Mouse (Mus musculus) stomach, postnatal 0 days (tissue): Measurements from ENCODE around the gene Sdsl. TPM values are rescaled to one million over a fixed set of nuclear protein-coding genes. Genes with fewer than 3 reads are reported as not detected.

Experiments used
- ATAC-seq: fragments of 200-750 bp; cut with Nextera tagmentation; 2 replicates; pipeline ENCODE4 v1.8.0; 2017; ENCODE audit not compliant: low FRiP score, low TSS enrichment
- DNase-seq: peaks from one replicate; pipeline ENCODE4 v3.0.0-alpha.2; 2016; ENCODE audit warnings: low spot score
- H3K27ac ChIP-seq: fragments of 300-500 bp; sonication (generic); replicated peaks from 2 replicates; pipeline ENCODE4 v1.5.1; 2014; ENCODE audit warnings: mild to moderate bottlenecking, control low read depth
- H3K27me3 ChIP-seq: fragments of 300-500 bp; sonication (generic); 2 replicates; pipeline ENCODE4 v1.6.1; 2014; ENCODE audit warnings: low read length; ENCODE audit not compliant: control insufficient read depth, insufficient read depth
- H3K36me3 ChIP-seq: fragments of 300-500 bp; sonication (generic); 2 replicates; pipeline ENCODE4 v1.6.1; 2014; ENCODE audit warnings: low read length, mixed read lengths; ENCODE audit not compliant: control insufficient read depth, insufficient read depth
- H3K4me1 ChIP-seq: fragments of 300-500 bp; sonication (generic); replicated peaks from 2 replicates; pipeline ENCODE4 v1.6.1; 2014; ENCODE audit warnings: antibody characterized with exemption; ENCODE audit not compliant: control insufficient read depth, insufficient read depth
- H3K4me2 ChIP-seq: fragments of 300-500 bp; sonication (generic); replicated peaks from 2 replicates; pipeline ENCODE4 v1.6.1; 2014; ENCODE audit warnings: low read depth, mild to moderate bottlenecking, control low read depth, moderate library complexity
- H3K4me3 ChIP-seq: fragments of 300-500 bp; sonication (generic); 2 replicates; pipeline ENCODE4 v1.5.1; 2014; ENCODE audit warnings: low read depth, low read length, control low read depth
- H3K9ac ChIP-seq: fragments of 300-500 bp; sonication (generic); 2 replicates; pipeline ENCODE4 v1.6.1; 2014; ENCODE audit warnings: mild to moderate bottlenecking, low read length, control low read depth, mixed read lengths
- H3K9me3 ChIP-seq: fragments of 300-500 bp; sonication (generic); 2 replicates; pipeline ENCODE4 v1.6.1; 2016; ENCODE audit warnings: low read length; ENCODE audit not compliant: control insufficient read depth
- CTCF ChIP-seq: IDR thresholded peaks from 2 replicates; pipeline ENCODE4 v1.5.1; 2016; ENCODE audit warnings: antibody characterized with exemption, low read depth, mild to moderate bottlenecking, moderate library complexity
- EP300 ChIP-seq: optimal IDR thresholded peaks from 2 replicates; pipeline ENCODE3; 2016; ENCODE audit warnings: antibody characterized with exemption
- WGBS: fragments of 180-500 bp; shearing (Covaris S2); extraction: QIAGEN DNeasy Blood & Tissue Kit; methylation state at CpG from one replicate; pipeline ENCODE4 v1.1.7; 2014; 5-methylcytosine and 5-hydroxymethylcytosine counted together
- polyA plus RNA-seq: library from polyadenylated mRNA; unstranded; fragments of >200 nt; fragmentation: Nextera tagmentation; extraction: Ambion mirVana; gene quantifications from 2 replicates; pipeline ENCODE4 v1.2.1, GENCODE M21; 2015

Gene Sdsl
- polyA plus RNA-seq, 1 experiment from 2014 or later = 16.8 TPM

DNA sequence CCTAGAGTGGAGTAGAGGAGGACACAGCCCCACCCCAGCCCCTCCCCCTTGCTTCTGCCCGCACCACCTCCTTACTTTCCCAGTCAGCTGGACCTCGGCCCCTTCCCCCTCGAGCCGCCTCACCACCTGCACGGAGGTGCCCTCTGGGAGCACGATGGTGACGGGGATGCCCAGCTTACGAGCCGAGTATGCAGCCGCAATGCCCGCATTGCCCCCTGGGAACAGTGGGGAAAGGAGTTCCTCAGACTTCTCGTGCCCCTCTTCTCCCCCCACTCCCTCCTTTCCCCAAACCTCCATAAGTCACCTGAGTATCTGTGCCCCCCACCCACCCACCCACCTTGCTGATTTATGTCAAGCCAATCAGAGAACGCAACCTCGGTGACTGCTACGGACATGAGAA, 10.7 kb downstream of the Sdsl start:
- Histone ChIP-seq H3K36me3 (no peaks in the 10 kb centered on the region), H3K4me3 (no peak overlapping the region), H3K9ac (no peak overlapping the region), H3K9me3 (no peaks in the 10 kb centered on the region), H3K27me3 (no peaks in the 10 kb centered on the region), H3K27ac (no peak overlapping the region), H3K4me2 (no peak overlapping the region), H3K4me1 (no peaks in the 10 kb centered on the region)
- ATAC-seq = no peak
- 67% methylated on average over 11 of the region's 15 CpGs for WGBS
- no peak for DNase-seq
- TF ChIP-seq EP300 (no peak), CTCF (no peak)

DNA sequence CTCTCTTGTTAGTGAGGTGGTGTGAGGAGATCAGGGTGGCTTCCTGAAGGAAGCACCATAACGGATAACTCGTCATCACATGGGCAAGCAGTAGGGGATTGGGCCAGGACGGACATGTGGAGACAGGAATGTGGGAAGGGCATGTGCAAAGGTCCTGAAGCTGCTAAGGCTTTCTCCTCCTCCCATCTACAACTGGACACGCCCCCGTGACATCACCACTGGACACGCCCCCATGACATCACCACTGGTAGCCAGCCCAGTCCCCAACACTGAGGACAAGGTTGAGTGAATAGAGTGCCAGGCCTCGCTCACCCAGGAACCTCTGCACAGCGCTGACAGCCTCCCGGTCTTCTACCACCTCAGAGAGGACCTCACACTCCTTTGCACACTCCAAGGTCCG, 13.5 kb downstream of the Sdsl start:
- peak; percentile 50 for ATAC-seq
- TF ChIP-seq CTCF = no peak
- no peak for TF ChIP-seq EP300
- 79% methylated on average over 10 of the region's 10 CpGs for WGBS

DNA sequence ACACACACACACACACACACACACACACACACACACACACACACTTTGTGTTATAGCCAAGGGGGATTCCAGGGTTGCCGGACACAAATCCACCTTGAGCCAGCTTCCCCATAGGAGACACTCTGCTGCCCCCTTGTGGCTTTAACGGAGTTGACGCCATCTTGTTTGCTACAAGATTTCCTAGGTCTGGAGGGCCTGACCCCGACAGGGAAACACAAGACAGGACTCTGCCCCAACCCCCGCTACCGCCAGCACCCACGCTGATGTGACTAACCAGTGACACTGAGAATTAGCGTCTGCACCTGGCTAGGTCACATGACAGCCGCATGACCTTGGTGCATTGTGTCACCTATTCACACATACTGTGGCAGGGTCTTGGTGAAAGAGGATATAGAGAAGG, 15.0 kb downstream of the Sdsl start:
- TF ChIP-seq EP300 (no peak), CTCF (peak; percentile 79)
- WGBS = 6% methylated on average over 9 of the region's 9 CpGs
- H3K9me3 ChIP-seq = no peaks in the 10 kb centered on the region
- H3K4me1 ChIP-seq = no peaks in the 10 kb centered on the region
- DNase-seq (peak; percentile 77), ATAC-seq (no peak)
- H3K4me2 ChIP-seq = no peak overlapping the region
- H3K4me3 ChIP-seq = no peak overlapping the region
- no peak overlapping the region for H3K27ac ChIP-seq
- no peaks in the 10 kb centered on the region for H3K36me3 ChIP-seq
- no peak overlapping the region for H3K9ac ChIP-seq
- no peaks in the 10 kb centered on the region for H3K27me3 ChIP-seq

More for the DNA sequence above, 13.5 kb downstream of the Sdsl start:
- H3K9me3 ChIP-seq = no peaks in the 10 kb centered on the region
- no peaks in the 10 kb centered on the region for H3K4me1 ChIP-seq
- no peaks in the 10 kb centered on the region for H3K36me3 ChIP-seq
- no peak overlapping the region for H3K9ac ChIP-seq
- H3K4me3 ChIP-seq = no peak overlapping the region
- H3K4me2 ChIP-seq = no peak overlapping the region
- H3K27ac ChIP-seq = no peak overlapping the region
- no peak for DNase-seq
- no peaks in the 10 kb centered on the region for H3K27me3 ChIP-seq

DNA sequence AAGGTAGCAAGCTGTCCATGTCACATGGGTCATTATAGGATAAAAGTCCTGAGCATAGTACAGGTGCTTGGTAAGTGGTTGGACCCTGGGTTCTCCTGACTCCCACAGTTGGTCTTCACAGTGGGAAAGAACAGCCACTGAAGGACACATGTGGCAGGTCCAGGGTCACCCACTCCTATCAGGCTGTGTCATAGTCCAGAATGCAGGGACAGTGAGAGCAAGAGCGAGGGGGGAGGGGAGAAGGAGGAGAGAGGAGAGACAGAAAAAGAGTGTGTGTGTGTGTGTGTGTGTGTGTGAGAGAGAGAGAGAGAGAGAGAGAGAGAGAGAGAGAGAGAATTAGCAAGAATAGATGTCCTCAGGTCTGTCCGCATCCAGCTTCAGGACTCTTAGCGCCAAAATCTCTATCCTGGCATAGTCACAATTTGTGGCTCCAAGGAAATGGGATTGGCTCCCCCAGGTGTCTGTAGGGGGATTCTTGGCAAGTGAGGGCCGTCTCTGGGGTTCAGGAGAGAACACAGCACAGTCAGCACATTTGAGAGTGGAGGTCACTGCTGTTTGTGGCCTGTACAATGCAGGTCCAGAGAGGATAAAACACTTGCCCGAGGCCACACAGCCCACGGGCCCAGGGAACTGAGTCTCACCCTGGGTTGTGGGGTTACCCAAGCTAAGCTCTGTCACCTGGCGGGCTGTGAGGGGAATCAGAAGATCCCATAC, 15.6 kb downstream of the Sdsl start:
- Histone ChIP-seq H3K4me2 (no peak overlapping the region), H3K9me3 (no peaks in the 10 kb centered on the region), H3K4me3 (no peak overlapping the region), H3K27me3 (no peaks in the 10 kb centered on the region), H3K4me1 (no peaks in the 10 kb centered on the region), H3K27ac (no peak overlapping the region), H3K36me3 (no peaks in the 10 kb centered on the region), H3K9ac (no peak overlapping the region)
- WGBS = 55% methylated on average over 7 of the region's 7 CpGs
- DNase-seq (no peak), ATAC-seq (no peak)
- TF ChIP-seq CTCF (no peak), EP300 (no peak)

DNA sequence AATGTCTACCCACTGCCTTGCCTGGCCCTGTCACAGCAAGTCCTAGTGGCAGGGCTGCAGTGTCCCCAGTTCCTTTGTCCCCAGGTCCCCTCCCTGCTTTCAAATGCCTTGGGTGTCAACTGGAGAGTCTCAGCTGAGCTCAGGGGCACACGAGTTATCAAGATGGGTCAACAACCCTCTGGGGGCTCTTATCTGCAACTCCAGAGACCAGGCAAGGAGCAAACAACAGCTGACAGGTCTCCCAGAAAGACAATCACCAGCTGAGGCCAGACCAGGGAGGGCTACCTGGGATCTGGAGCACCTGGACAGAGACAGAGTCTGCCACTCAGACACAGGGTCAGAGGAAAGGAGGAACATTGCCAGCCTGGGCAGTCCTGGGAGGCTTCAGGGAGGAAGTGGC, 16.4 kb downstream of the Sdsl start:
- H3K4me1 ChIP-seq = no peaks in the 10 kb centered on the region
- no peak for DNase-seq
- TF ChIP-seq EP300 = no peak
- TF ChIP-seq CTCF = no peak
- no peaks in the 10 kb centered on the region for H3K27me3 ChIP-seq
- no peak overlapping the region for H3K4me3 ChIP-seq
- no peak overlapping the region for H3K27ac ChIP-seq
- H3K4me2 ChIP-seq = no peak overlapping the region
- no peaks in the 10 kb centered on the region for H3K36me3 ChIP-seq
- ATAC-seq = no peak
- WGBS = 22% methylated on average over 1 of the region's 1 CpGs
- H3K9me3 ChIP-seq = no peaks in the 10 kb centered on the region
- no peak overlapping the region for H3K9ac ChIP-seq

DNA sequence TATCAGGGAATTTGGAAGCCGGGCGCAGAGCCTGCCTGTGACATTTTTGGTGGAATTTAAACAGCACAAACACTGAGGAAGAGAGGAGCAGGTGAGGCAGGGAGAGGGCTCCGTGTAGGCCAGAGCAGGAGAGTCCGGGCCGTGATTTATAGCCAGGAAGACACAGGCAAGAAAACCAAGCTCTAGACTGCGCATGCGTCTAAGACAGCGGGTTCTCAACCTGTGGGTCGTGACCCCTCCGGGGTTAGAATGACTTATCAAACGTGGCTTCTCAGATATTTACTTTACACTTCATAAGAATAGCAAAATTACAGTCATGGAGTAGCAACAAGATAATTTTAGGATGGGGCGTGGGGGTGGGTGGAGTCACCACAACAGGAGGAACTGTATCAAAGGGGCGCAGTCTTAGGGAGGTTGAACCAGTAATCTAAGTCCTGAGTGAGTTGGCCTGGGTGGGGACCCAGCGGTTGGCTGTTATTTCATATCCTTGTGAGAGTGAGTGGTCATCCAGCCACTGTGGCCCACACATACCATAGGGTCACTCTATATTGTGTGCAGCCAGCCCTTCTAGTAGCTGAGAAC, 17.8 kb downstream of the Sdsl start:
- TF ChIP-seq CTCF (no peak), EP300 (no peak)
- Histone ChIP-seq H3K36me3 (no peaks in the 10 kb centered on the region), H3K27me3 (no peaks in the 10 kb centered on the region), H3K9ac (no peak overlapping the region), H3K27ac (no peak overlapping the region), H3K9me3 (no peaks in the 10 kb centered on the region), H3K4me1 (no peaks in the 10 kb centered on the region), H3K4me2 (no peak overlapping the region), H3K4me3 (no peak overlapping the region)
- no peak for ATAC-seq
- DNase-seq = no peak
- 28% methylated on average over 14 of the region's 14 CpGs for WGBS
